Mouse (Mus musculus) left cerebral cortex, postnatal 10 days (tissue): ENCODE data around the gene Olfr446. TPM values are rescaled to one million over a fixed set of nuclear protein-coding genes. Genes with fewer than 3 reads are reported as not detected.

Experiments used
- DNase-seq, 2 experiments: peaks; one replicate each; pipeline ENCODE4 v3.0.0; 2021 to 2022; ENCODE audit warnings: low spot score in 2 of 2, mixed read lengths in 1 of 2; ENCODE audit errors: extremely low spot score in 1 of 2
- intact Hi-C: fragments of 180-260 bp; cut with DNase I; formaldehyde crosslinking; loops from one replicate; pipeline ENCODE4 v1.15.1; 2025
- total RNA-seq, 2 experiments: library from RNA; stranded (reverse); gene quantifications; 2 replicates each; pipeline ENCODE4 v1.2.3; 2021

Olfr446 gene
- total RNA-seq, result not detected

GRCm38 (mm10) chr6:42921077-42921476 lies at the start of gene Olfr446:
Gene Olfr446 (plus strand): TSS chr6:42921377.
- intact Hi-C loops, result no loop called here
- DNase-seq, result no peak

DNA sequence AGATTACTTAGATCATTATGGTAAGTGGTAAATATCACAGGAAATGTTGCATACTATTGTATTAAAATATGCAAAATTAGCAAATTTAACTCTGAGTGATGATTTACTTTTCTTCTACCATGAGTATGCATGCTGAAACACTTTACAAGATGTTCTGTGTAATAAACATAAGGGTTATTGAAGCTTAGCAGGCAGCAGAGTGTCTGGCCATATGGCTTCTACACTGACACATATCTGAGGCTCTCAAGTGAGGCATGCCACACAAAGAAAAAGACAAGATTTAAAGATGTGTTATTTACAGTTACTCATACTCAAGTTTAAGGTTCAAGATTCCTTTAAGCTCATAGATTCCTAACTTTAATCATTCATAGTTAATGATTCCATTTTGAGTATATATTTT lies 44.9 kb upstream of the Olfr446 start:
- intact Hi-C loops, result no loop called here
- DNase-seq, result no peak

- intact Hi-C loops, result loop anchor here (10.0 kb wide), 1 partner anchor 115 kb away; no protein-coding TSS in a partner anchor
- DNase-seq, result no peak
These were observed 31.0 kb upstream of the Olfr446 start, which contains the start of gene Olfr448 for GRCm38 (mm10) chr6:42890141-42890540. Gene Olfr448 (plus strand): TSS chr6:42890441.

DNA sequence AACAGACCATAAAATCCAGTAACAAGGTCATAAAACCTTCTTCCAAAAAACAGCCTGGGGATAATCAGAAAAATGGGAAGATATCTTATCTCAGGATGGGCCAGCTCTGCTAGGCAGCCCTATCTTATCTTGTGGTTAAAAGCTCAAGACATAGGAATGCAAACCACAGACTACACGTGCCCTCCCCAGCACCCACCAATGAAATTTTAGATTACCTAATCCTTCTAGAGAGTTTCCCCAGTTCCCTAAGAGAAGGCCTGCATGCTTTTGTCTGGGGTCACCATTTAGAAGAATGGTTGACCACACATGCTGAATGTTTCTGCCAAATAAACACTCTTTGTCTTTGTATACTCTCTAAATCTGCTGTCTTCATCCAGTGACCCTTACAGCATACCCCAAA lies 20.8 kb upstream of the Olfr446 start:
- intact Hi-C loops, result no loop called here
- no peak for DNase-seq

DNA sequence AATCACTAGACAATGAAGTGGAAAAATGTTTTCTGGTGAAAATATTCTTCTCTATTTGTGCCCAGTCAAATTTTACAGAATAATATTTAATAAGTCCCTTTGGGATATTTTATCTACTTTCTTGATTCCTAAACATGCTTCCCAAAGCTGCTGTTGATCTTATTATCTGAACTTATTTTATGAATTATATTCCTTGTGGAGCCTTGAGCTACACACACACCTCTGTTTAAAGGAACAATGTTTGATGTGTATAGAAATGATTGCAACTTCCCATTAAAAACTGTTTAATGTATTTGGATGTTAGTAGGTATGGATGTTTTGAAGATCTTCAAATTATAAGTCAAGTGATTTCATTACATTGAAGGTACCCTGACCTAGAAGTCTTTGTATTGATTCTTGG lies 12.6 kb upstream of the Olfr446 start, which contains the start of gene Olfr447:
Gene Olfr447 (plus strand): TSS at position 301 of the 400 bp plus-strand sequence.
- DNase-seq, result no peak
- intact Hi-C loops, result no loop called here

- DNase-seq, result no peak
These were observed 27.6 kb downstream of the Olfr446 start, which contains the start of gene Olfr444 for GRCm38 (mm10) chr6:42948767-42949166. Gene Olfr444 (plus strand): TSS chr6:42949067.

DNA sequence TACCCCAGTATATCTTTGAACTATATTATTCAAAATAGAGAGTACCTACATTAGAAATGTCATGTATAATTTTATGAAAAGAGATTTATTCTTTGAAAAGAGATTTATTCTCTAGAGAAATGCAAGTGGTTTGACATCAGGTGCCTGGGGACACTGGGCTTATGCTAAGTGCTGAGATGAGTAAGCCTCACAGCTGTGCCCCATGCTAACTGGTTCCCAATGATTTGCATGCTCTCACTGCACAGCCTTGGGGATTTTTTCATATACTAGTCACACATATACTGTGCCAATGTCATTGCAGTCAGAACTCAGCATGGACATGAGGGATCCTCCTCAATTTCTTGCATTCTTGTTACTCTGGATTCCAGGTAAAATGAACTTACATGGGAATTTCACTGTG lies 59.2 kb downstream of the Olfr446 start:
- intact Hi-C loops, result no loop called here
- no peak for DNase-seq

More at GRCm38 (mm10) chr6:42948767-42949166, 27.6 kb downstream of the Olfr446 start, which contains the start of gene Olfr444:
- intact Hi-C loops, result no loop called here

Other genes with a start within 250 kb of the Olfr446 start
- gene Tcaf1, start 211.3 kb upstream of the Olfr446 start, total RNA-seq, result 100 to 1,000 TPM; 265 to 270 TPM
- gene Olfr453, start 182.0 kb upstream of the Olfr446 start, total RNA-seq, result not detected
- not detected for gene Olfr38, start 165.0 kb upstream of the Olfr446 start, total RNA-seq
- gene Olfr452, start 136.3 kb upstream of the Olfr446 start, total RNA-seq, result not detected
- gene Olfr450, start 109.4 kb upstream of the Olfr446 start, total RNA-seq, result not detected
- not detected for gene Olfr449, start 87.0 kb upstream of the Olfr446 start, total RNA-seq
- not detected for gene Olfr448, start 30.9 kb upstream of the Olfr446 start, total RNA-seq
- not detected for gene Olfr447, start 12.5 kb upstream of the Olfr446 start, total RNA-seq
- gene Olfr444, start 27.7 kb downstream of the Olfr446 start, total RNA-seq, result not detected
- under 1 TPM in 1 of 2 experiments, not detected in 1; 0.14 TPM for gene Olfr441, start 185.0 kb downstream of the Olfr446 start, total RNA-seq
- gene Olfr237-ps1, start 225.2 kb downstream of the Olfr446 start, total RNA-seq, result not detected
- not detected for gene Olfr437, start 241.9 kb downstream of the Olfr446 start, total RNA-seq